In the genomic region with DNA sequence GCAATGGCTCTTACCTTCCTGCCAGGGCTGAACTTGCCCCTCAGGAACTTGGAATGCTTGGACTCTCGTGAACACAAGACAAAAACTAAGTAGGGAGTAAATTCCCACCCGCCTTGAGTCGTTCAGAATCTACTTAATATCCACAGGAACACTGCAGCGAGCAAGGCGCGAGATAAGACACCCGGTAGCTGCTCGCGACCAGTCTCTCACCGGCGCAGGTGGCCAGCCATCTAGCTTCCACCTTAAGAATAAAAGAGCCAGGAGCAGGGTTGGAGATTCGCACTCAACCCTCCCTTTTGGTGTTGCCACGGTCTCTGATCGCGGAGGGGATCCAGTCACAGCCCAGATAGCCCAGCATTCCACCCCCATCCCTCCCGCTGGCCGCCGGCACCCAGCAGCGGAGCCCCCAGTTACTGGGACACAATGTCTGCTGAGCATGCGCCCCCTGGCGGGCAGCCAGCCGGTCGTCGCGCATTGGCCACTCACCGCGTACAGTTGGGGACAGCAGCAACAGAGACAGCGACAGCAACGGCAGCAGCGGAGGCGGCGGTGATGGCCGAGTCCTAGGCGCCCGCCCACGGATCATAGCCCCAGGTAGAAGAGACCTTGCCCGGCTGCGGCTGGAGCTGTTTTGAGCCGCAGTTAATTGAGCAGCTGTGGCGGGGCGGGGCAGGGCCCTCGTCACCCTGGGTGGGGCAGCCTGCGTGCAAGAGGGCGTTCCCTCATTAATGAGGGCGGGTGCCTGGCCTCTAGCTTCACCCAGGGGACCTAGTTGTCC, we compare ENCODE assay signal across 7 mouse cellular contexts. TPM values are rescaled to one million over a fixed set of nuclear protein-coding genes. Genes with fewer than 3 reads are reported as not detected.
A peak's percentile ranks its signal among the peaks of the same experiment; 100 is the strongest.
DNase-seq lines count a peak whose midpoint lies in the region; ATAC-seq lines count a peak whose summit lies in the region.

A gene (minus strand): TSS at position 661 of the 778 bp plus-strand sequence.

- H3K9ac ChIP-seq in intestine, embryonic 15.5 days = peak within 1 kb of the TSS; percentile 52
- H3K9ac ChIP-seq in midbrain, embryonic 11.5 days (ENCODE audit: low read length) = peak within 1 kb of the TSS; percentile 71

- intact Hi-C loops in gastrocnemius, postnatal 36 days (cut with DNase I) = no loop called here
- intact Hi-C loops in left cerebral cortex, postnatal 25 days (cut with DNase I) = no loop called here

- peak within 1 kb of the TSS; percentile 67 for H3K27ac ChIP-seq in intestine, embryonic 15.5 days
- no peak within 1 kb of the TSS for H3K27ac ChIP-seq in midbrain, embryonic 11.5 days (ENCODE audit: low read depth, low read length)

- peak; percentile 95 for ATAC-seq in intestine, embryonic 15.5 days
- peak; percentile 96 for ATAC-seq in midbrain, embryonic 11.5 days (ENCODE audit: low FRiP score)

- WGBS in intestine, embryonic 15.5 days = under 1% methylated on average over 45 of the region's 45 CpGs
- WGBS in midbrain, embryonic 11.5 days = under 1% methylated on average over 45 of the region's 45 CpGs

- H3K4me2 ChIP-seq in intestine, embryonic 15.5 days (replicated peaks) = peak within 1 kb of the TSS; percentile 88
- H3K4me2 ChIP-seq in midbrain, embryonic 11.5 days = peak within 1 kb of the TSS; percentile 81

- H3K4me3 ChIP-seq in intestine, embryonic 15.5 days (replicated peaks) = peak within 1 kb of the TSS; percentile 65
- peak within 1 kb of the TSS; percentile 62 for H3K4me3 ChIP-seq in midbrain, embryonic 11.5 days (ENCODE audit: low read depth, low read length)

- H3K9me3 ChIP-seq in intestine, embryonic 15.5 days = no peaks in the 10 kb centered on the region
- no peaks in the 10 kb centered on the region for H3K9me3 ChIP-seq in midbrain, embryonic 11.5 days (ENCODE audit: control insufficient read depth, low read length)

- H3K27me3 ChIP-seq in intestine, embryonic 15.5 days (replicated peaks) = no peaks in the 10 kb centered on the region
- H3K27me3 ChIP-seq in midbrain, embryonic 11.5 days (ENCODE audit: control insufficient read depth, insufficient read depth, low read length) = no peaks in the 10 kb centered on the region

- peaks cover 7% of the 10 kb centered on the region for H3K4me1 ChIP-seq in intestine, embryonic 15.5 days (replicated peaks)
- H3K4me1 ChIP-seq in midbrain, embryonic 11.5 days (ENCODE audit: control insufficient read depth, insufficient read depth, low read length) = no peaks in the 10 kb centered on the region

- DNase-seq in adrenal gland, adult 2 months = peak; percentile 88
- peak; percentile 77 for DNase-seq in embryo, embryonic 11.5 days (ENCODE audit: low read depth, low spot score)
- peak; percentile 81 to 87 for DNase-seq in gastrocnemius, postnatal 36 days
- DNase-seq in left cerebral cortex, postnatal 25 days (ENCODE audit: low spot score in 2 of 2) = peak; percentile 88 to 91
- DNase-seq in midbrain, embryonic 11.5 days (ENCODE audit: low spot score, missing footprints) = peak; percentile 99
- peak; percentile 74 for DNase-seq in skeletal muscle tissue, adult 2 months (ENCODE audit: low read depth, low spot score)

- H3K36me3 ChIP-seq in intestine, embryonic 15.5 days = no peaks in the 10 kb centered on the region
- no peaks in the 10 kb centered on the region for H3K36me3 ChIP-seq in midbrain, embryonic 11.5 days (ENCODE audit: control insufficient read depth, insufficient read depth, low read length)

RNA-seq across cellular contexts. Expression of the gene that starts here (rescaled TPM):
- 10 to 100 TPM; 13.8 to 21.7 TPM for total RNA-seq in adrenal gland, adult 2 months (2021)
- 8.7 and 11.8 TPM in 2 replicates for polyA plus RNA-seq in adrenal gland, adult 2 months (2012; rRNA removed)
- total RNA-seq in gastrocnemius, postnatal 36 days (2021) = 10 to 100 TPM; 42.9 to 59.3 TPM
- 19.8 and 20.0 TPM in 2 replicates for polyA plus RNA-seq in intestine, embryonic 15.5 days (2015; fragmentation: Nextera tagmentation; extraction: Ambion mirVana)
- 1 to 10 TPM; 6.1 to 6.6 TPM for total RNA-seq in left cerebral cortex, postnatal 25 days (2021)
- polyA plus RNA-seq in midbrain, embryonic 11.5 days (2014; fragmentation: Nextera tagmentation; extraction: Ambion mirVana) = 2.8 and 4.6 TPM in 2 replicates
